Mouse (Mus musculus) hindbrain, embryonic 16.5 days (tissue): Measurements from ENCODE around the gene Mthfsl. TPM values are rescaled to one million over a fixed set of nuclear protein-coding genes. Genes with fewer than 3 reads are reported as not detected.
"Not testable (repeated sequence)": the region's sequence is repeated elsewhere in the genome, so short reads cannot be mapped to it uniquely, and the experiment has no call there.

Experiments used
- ATAC-seq: fragments of 200-750 bp; cut with Nextera tagmentation; 2 replicates; pipeline ENCODE4 v1.8.0; 2017; ENCODE audit warnings: moderate TSS enrichment, moderate library complexity
- H3K27ac ChIP-seq: fragments of 300-500 bp; sonication (generic); 2 replicates; pipeline ENCODE4 v1.5.1; 2014; ENCODE audit warnings: low read depth, mild to moderate bottlenecking, control low read depth, low read length, moderate library complexity
- H3K27me3 ChIP-seq: fragments of 300-500 bp; sonication (generic); replicated peaks from 2 replicates; pipeline ENCODE4 v1.6.1; 2014; ENCODE audit warnings: low read length; ENCODE audit not compliant: control insufficient read depth, insufficient read depth
- H3K36me3 ChIP-seq: fragments of 300-500 bp; sonication (generic); 2 replicates; pipeline ENCODE4 v1.6.1; 2014; ENCODE audit warnings: mild to moderate bottlenecking, low read length, moderate library complexity, mixed read lengths; ENCODE audit not compliant: control insufficient read depth, insufficient read depth
- H3K4me1 ChIP-seq: fragments of 300-500 bp; sonication (generic); 2 replicates; pipeline ENCODE4 v1.6.1; 2014; ENCODE audit warnings: low read depth, low read length; ENCODE audit not compliant: control insufficient read depth, insufficient read depth
- H3K4me2 ChIP-seq: fragments of 300-500 bp; sonication (generic); 2 replicates; pipeline ENCODE4 v1.6.1; 2014; ENCODE audit warnings: mild to moderate bottlenecking, low read length, control low read depth, moderate library complexity
- H3K4me3 ChIP-seq: fragments of 300-500 bp; sonication (generic); 2 replicates; pipeline ENCODE4 v1.5.1; 2014; ENCODE audit warnings: mild to moderate bottlenecking, low read length, control low read depth, moderate library complexity
- H3K9ac ChIP-seq: fragments of 300-500 bp; sonication (generic); 2 replicates; pipeline ENCODE4 v1.6.1; 2014; ENCODE audit warnings: low read depth, mild to moderate bottlenecking, control low read depth, low read length, moderate library complexity
- H3K9me3 ChIP-seq: fragments of 300-500 bp; sonication (generic); 2 replicates; pipeline ENCODE4 v1.6.1; 2014; ENCODE audit warnings: mild to moderate bottlenecking, low read length, moderate library complexity; ENCODE audit not compliant: control insufficient read depth
- WGBS: fragments of 180-500 bp; shearing (Covaris S2); extraction: QIAGEN DNeasy Blood & Tissue Kit; methylation state at CpG from one replicate; pipeline ENCODE4 v1.1.7; 2014; 5-methylcytosine and 5-hydroxymethylcytosine counted together
- polyA plus RNA-seq: library from polyadenylated mRNA; unstranded; fragments of >200 nt; fragmentation: Nextera tagmentation; extraction: Ambion mirVana; gene quantifications from 2 replicates; pipeline ENCODE4 v1.2.1, GENCODE M21; 2015

The Mthfsl gene
- polyA plus RNA-seq, 1 experiment from 2014 or later = 36.8 TPM

DNA sequence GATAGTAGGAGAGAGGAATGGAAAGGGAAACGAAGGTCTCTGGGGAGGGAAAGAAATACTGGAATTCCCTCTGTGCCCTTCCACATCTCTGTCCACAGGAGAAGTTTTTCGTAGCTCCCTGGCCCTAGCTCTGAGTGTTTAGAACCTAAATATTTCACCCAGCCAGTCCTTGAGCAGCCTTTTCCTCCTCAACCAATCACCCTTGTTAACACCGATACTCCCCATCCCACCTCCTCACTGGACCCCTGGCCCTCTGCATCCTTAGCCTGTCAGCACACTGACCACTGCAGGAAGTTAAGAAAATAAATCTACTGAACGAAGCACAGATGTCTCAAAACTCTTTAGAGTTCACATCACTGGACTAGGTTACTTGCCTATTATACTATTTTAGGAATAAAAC is 13.4 kb downstream of the Mthfsl start:
- no peak overlapping the region for H3K9ac ChIP-seq
- H3K36me3 ChIP-seq = no peaks in the 10 kb centered on the region
- no peaks in the 10 kb centered on the region for H3K9me3 ChIP-seq
- no peaks in the 10 kb centered on the region for H3K4me1 ChIP-seq
- ATAC-seq = no peak
- H3K4me2 ChIP-seq = no peak overlapping the region
- no peaks in the 10 kb centered on the region for H3K27me3 ChIP-seq
- H3K27ac ChIP-seq = no peak overlapping the region
- 89% methylated on average over 4 of the region's 4 CpGs for WGBS
- no peak overlapping the region for H3K4me3 ChIP-seq

DNA sequence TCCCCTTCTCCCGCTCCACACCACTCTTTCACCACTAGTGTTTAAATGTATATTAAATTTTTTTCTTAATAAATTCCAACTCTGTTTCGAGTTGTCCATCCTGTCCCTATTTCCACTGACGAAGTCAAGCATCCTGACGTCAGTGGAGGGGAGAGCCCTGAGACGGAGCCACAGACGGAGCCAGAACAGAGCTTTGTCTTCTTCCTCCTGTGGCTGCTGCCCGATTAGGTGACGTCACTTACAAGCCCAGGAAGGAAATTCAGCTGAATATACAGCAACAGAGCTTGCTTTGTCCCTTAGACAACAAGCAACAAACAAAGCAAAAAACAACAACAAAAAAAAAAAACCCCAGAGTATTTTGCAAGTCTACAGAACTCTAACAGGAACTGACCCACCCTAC is 14.9 kb downstream of the Mthfsl start:
- 69% methylated on average over 8 of the region's 8 CpGs for WGBS
- H3K4me1 ChIP-seq, H3K4me2 ChIP-seq, H3K4me3 ChIP-seq, H3K9me3 ChIP-seq, H3K27me3 ChIP-seq, H3K27ac ChIP-seq, H3K9ac ChIP-seq, ATAC-seq, H3K36me3 ChIP-seq: not testable (repeated sequence)

DNA sequence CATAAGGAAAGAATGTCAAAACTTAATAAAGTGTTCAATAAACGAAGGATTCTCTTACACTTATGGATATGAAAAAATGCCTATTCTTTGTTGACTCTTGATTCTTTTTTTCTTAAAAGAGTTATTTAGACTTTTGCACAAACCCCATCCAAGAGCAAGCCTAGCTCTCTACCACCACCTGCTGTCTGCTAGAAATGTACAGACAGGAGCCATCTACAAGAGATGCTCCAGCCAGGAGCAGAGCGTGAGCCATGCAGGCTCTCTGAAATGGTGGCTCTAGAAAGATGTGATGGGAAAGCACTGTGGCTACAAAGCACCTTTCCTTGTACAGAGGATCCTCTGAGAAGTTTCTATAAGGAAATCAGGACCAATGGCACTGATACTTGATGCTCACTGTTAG is 21.4 kb downstream of the Mthfsl start:
- no CpG with 5 or more reads among the region's 2 CpGs for WGBS
- not testable (repeated sequence) for H3K27ac ChIP-seq, H3K36me3 ChIP-seq, H3K4me1 ChIP-seq, H3K9ac ChIP-seq, H3K4me3 ChIP-seq, H3K9me3 ChIP-seq, H3K27me3 ChIP-seq, H3K4me2 ChIP-seq, ATAC-seq

DNA sequence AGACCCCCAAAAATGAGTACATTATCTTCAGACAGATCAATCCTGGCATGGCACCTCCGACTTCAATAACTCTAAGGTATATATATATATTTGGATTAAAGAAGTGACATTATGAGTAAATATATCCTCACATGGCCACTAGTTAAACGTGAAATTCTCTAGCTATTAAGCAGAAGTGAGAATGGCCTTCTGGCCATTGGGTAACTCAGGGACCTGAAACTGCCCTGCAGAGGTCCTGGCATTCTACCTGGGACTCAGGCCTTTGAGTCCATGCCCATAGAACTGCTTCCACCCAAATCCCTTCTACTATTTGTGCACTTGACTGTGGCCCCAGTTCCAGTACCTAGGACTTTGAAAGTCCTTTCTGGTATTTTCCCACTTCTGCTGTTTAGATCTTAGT is 28.8 kb downstream of the Mthfsl start:
- WGBS = 89% methylated on average over 2 of the region's 2 CpGs
- not testable (repeated sequence) for H3K9me3 ChIP-seq

DNA sequence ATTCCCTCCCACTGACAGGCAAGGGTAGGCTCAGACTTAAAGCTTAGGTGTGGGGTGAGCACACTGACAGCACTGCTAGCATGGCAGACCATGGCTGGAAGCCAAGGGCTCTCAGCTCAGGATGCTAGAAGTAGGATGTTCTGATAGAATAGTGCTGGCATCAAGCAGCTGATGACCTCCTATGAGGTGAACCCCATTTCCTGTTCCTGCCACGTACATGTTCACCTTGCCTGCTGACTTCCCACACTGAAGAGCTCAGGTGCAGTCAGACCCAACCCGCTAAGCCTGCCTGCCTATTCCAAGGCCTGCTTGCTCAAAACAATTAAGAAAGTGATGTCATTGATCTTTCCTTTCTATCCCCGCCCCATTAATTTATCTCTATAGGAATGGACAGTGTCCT is 30.6 kb downstream of the Mthfsl start:
- H3K9ac ChIP-seq, ATAC-seq, H3K4me1 ChIP-seq, H3K4me3 ChIP-seq, H3K4me2 ChIP-seq, H3K9me3 ChIP-seq, H3K27ac ChIP-seq, H3K36me3 ChIP-seq, H3K27me3 ChIP-seq: not testable (repeated sequence)
- WGBS = 78% methylated on average over 3 of the region's 3 CpGs

More for the DNA sequence above, 28.8 kb downstream of the Mthfsl start:
- not testable (repeated sequence) for H3K9ac ChIP-seq, H3K36me3 ChIP-seq, ATAC-seq, H3K27ac ChIP-seq, H3K27me3 ChIP-seq, H3K4me1 ChIP-seq, H3K4me3 ChIP-seq, H3K4me2 ChIP-seq

DNA sequence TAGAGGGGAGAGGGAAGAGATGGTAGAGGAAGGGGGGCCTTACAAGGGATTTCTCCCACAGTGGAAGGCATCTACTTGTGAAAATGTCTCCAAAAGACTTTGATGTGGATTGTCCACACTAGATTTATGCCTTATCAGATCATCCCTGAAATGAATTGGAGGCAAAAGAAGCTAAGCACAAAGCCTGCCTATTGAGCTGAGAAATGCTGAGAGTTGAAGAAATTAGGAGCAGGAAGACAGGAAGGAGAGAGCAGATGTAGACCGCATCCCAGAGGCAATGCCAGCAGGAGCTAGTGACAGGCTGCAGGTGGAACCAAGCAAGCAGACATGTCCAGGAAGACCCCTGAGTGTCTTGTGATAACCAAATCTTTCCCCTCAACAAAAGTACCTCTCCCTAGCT is 33.4 kb downstream of the Mthfsl start:
- not testable (repeated sequence) for H3K9ac ChIP-seq, H3K4me3 ChIP-seq, H3K4me2 ChIP-seq, H3K9me3 ChIP-seq, H3K4me1 ChIP-seq, H3K27ac ChIP-seq, H3K27me3 ChIP-seq, ATAC-seq, H3K36me3 ChIP-seq
- 100% methylated on average over 1 of the region's 1 CpGs for WGBS

DNA sequence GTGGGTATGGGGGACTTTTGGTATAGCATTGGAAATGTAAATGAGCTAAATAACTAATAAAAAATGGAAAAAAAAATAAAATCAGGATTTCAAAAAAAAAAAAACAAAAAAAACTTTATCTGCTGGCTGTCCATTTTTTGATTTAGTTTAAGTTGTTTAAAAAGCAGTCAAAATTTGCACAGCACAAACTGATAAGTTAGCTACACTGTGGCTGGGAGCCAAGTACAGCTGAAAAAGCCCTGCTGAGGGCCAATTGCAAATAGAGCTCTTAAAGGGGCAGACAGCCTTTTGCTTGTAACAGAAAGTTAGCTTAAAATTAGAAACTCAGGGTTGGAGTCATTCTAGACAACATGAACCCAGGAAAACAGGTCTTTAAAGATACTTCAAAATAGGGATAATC is 61.8 kb downstream of the Mthfsl start:
- H3K4me3 ChIP-seq, H3K4me1 ChIP-seq, H3K4me2 ChIP-seq, H3K27ac ChIP-seq, H3K27me3 ChIP-seq, H3K9ac ChIP-seq, H3K9me3 ChIP-seq, ATAC-seq, H3K36me3 ChIP-seq: not testable (repeated sequence)

DNA sequence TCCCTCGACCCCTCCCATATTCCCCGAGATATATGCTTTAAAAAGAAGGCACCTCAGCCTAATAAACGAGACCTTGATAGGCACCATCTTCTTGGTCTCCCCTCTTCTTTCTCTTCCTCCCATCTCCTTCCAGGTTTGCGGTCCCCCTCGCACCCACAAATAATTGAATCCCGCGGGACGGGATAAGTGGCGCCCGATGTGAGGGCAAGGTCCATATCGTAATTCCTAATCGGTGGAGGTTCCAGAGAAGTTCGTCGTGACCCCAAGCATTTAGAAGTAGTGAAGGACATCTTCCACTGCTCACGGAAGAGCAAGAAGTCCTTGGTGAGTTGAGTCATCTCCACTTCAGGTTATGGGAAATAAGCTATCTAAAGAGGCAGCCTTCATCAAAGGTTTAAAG is 69.4 kb downstream of the Mthfsl start:
- not testable (repeated sequence) for H3K9ac ChIP-seq, H3K9me3 ChIP-seq, H3K27ac ChIP-seq, H3K4me1 ChIP-seq, ATAC-seq, H3K27me3 ChIP-seq, H3K4me3 ChIP-seq, H3K36me3 ChIP-seq, H3K4me2 ChIP-seq
- 97% methylated on average over 11 of the region's 15 CpGs for WGBS
